Comparison of ENCODE assay signal across 24 mouse cellular contexts in the genomic region with DNA sequence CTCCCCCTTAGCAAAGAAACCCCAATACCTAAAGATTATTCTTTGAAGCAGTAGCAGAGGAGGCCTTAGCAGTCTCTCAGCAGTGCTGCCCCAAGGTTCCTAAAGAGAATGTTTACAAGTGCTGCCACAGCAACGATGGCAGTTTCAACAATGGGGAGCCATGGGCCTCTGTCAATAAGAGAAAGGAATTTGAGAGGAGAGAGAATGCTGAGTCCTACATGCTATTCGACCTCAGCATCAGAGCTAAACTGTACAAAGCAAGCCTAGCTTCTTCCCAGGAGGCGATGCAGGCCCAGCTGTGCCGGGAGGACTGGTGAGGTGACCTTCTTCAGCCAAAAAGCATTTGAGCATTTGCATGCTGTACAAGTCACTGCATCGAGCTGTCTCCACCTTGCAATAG. TPM values are rescaled to one million over a fixed set of nuclear protein-coding genes. Genes with fewer than 3 reads are reported as not detected.
"Had no signal": no experiment of that assay in that cellular context is flagged by ENCODE, and none has a peak within 500 bp of the region (broad histone marks: within the 10 kb centered on the region; RNA-seq: fewer than 3 reads in every experiment).

A gene (minus strand): TSS at position 101 of the 400 bp plus-strand sequence.

- H3K9me3 ChIP-seq: limb, embryonic 10.5 days; limb, embryonic 13.5 days; liver, embryonic 13.5 days; midbrain, embryonic 12.5 days; neural tube, embryonic 13.5 days; stomach, embryonic 15.5 days had no signal

- H3K27ac ChIP-seq: layer of hippocampus, adult 2 months; limb, embryonic 10.5 days; limb, embryonic 13.5 days; liver, embryonic 13.5 days; midbrain, embryonic 12.5 days; neural tube, embryonic 13.5 days; stomach, embryonic 15.5 days had no signal

- H3K4me3 ChIP-seq: layer of hippocampus, adult 2 months; limb, embryonic 10.5 days; limb, embryonic 13.5 days; liver, embryonic 13.5 days; midbrain, embryonic 12.5 days; myocyte; neural tube, embryonic 13.5 days; stomach, embryonic 15.5 days had no signal

- H3K36me3 ChIP-seq: limb, embryonic 10.5 days; limb, embryonic 13.5 days; liver, embryonic 13.5 days; midbrain, embryonic 12.5 days; neural tube, embryonic 13.5 days; stomach, embryonic 15.5 days had no signal

- H3K9ac ChIP-seq: limb, embryonic 13.5 days; liver, embryonic 13.5 days; midbrain, embryonic 12.5 days; neural tube, embryonic 13.5 days; stomach, embryonic 15.5 days had no signal

- DNase-seq: kidney, adult 9 months; kidney, postnatal 14 days; kidney, postnatal 4 days; layer of hippocampus, adult 9-11 months; liver; liver, embryonic 13.5 days; lung, adult 2 months; lung, postnatal 14 days; lung, postnatal 4 days; retina, postnatal 1 day; right cerebral cortex, postnatal 25 days; spleen, adult 18-20 months; thymus, adult 2 months; thymus, postnatal 14 days; thymus, postnatal 4 days had no signal

- H3K4me2 ChIP-seq: limb, embryonic 13.5 days; liver, embryonic 13.5 days; midbrain, embryonic 12.5 days; neural tube, embryonic 13.5 days; stomach, embryonic 15.5 days had no signal

- H3K27me3 ChIP-seq: limb, embryonic 13.5 days; liver, embryonic 13.5 days; midbrain, embryonic 12.5 days; neural tube, embryonic 13.5 days; stomach, embryonic 15.5 days had no signal

- ATAC-seq: midbrain, embryonic 16.5 days had no signal

- H3K4me1 ChIP-seq: limb, embryonic 10.5 days; limb, embryonic 13.5 days; liver, embryonic 13.5 days; midbrain, embryonic 12.5 days; neural tube, embryonic 13.5 days; stomach, embryonic 15.5 days had no signal

RNA-seq across cellular contexts. Expression of the gene that starts here (rescaled TPM):
- polyA plus RNA-seq: kidney, embryonic 16.5 days; limb, embryonic 10.5 days; limb, embryonic 13.5 days; liver, embryonic 13.5 days; myocyte had no signal
